Mouse (Mus musculus) embryonic facial prominence, embryonic 14.5 days (tissue): ENCODE data around the gene Slfn9. TPM values are rescaled to one million over a fixed set of nuclear protein-coding genes. Genes with fewer than 3 reads are reported as not detected.
"Not testable (repeated sequence)": the region's sequence is repeated elsewhere in the genome, so short reads cannot be mapped to it uniquely, and the experiment has no call there.

Experiments used
- ATAC-seq: fragments of 200-750 bp; cut with Nextera tagmentation; 2 replicates; pipeline ENCODE4 v1.8.0; 2017; ENCODE audit warnings: low read depth, moderate number of reproducible peaks, moderate TSS enrichment
- DNase-seq: peaks from one replicate; pipeline ENCODE4 v3.0.0-alpha.2; 2015; ENCODE audit warnings: low spot score
- H3K27ac ChIP-seq: fragments of 300-500 bp; sonication (generic); replicated peaks from 2 replicates; pipeline ENCODE4 v1.5.1; 2014; ENCODE audit warnings: low read depth, mild to moderate bottlenecking, low read length, moderate library complexity
- H3K27me3 ChIP-seq: fragments of 300-500 bp; sonication (generic); replicated peaks from 2 replicates; pipeline ENCODE4 v1.6.1; 2014; ENCODE audit warnings: low read length; ENCODE audit not compliant: control insufficient read depth, insufficient read depth
- H3K36me3 ChIP-seq: fragments of 300-500 bp; sonication (generic); 2 replicates; pipeline ENCODE4 v1.6.1; 2014; ENCODE audit warnings: low read length, mixed read lengths; ENCODE audit not compliant: control insufficient read depth, insufficient read depth
- H3K4me1 ChIP-seq: fragments of 300-500 bp; sonication (generic); 2 replicates; pipeline ENCODE4 v1.6.1; 2014; ENCODE audit warnings: antibody characterized with exemption, low read length; ENCODE audit not compliant: control insufficient read depth, insufficient read depth
- H3K4me2 ChIP-seq: fragments of 300-500 bp; sonication (generic); 2 replicates; pipeline ENCODE4 v1.6.1; 2014; ENCODE audit warnings: low read depth, mild to moderate bottlenecking, low read length, moderate library complexity, mixed read lengths
- H3K4me3 ChIP-seq: fragments of 300-500 bp; sonication (generic); 2 replicates; pipeline ENCODE4 v1.5.1; 2014; ENCODE audit warnings: low read depth, mild to moderate bottlenecking, low read length
- H3K9ac ChIP-seq: fragments of 300-500 bp; sonication (generic); 2 replicates; pipeline ENCODE4 v1.6.1; 2014; ENCODE audit warnings: low read depth, mild to moderate bottlenecking, low read length, moderate library complexity, mixed read lengths
- H3K9me3 ChIP-seq: fragments of 300-500 bp; sonication (generic); 2 replicates; pipeline ENCODE4 v1.6.1; 2016; ENCODE audit warnings: low read length; ENCODE audit not compliant: control insufficient read depth
- WGBS: fragments of 180-500 bp; shearing (Covaris S2); extraction: QIAGEN DNeasy Blood & Tissue Kit; methylation state at CpG from one replicate; pipeline ENCODE4 v1.1.7; 2014; 5-methylcytosine and 5-hydroxymethylcytosine counted together
- microRNA-seq: library from miRNA; unstranded; fragments of <30 nt; microRNA quantifications from one replicate; pipeline ENCODE4, GENCODE M21; 2016; ENCODE audit warnings: borderline number of aligned reads
- polyA plus RNA-seq: library from polyadenylated mRNA; unstranded; fragments of >200 nt; fragmentation: Nextera tagmentation; extraction: Ambion mirVana; gene quantifications from 2 replicates; pipeline ENCODE4 v1.2.1, GENCODE M21; 2014

Gene Slfn9
- polyA plus RNA-seq, 1 experiment from 2014 or later = 17.1 TPM

DNA sequence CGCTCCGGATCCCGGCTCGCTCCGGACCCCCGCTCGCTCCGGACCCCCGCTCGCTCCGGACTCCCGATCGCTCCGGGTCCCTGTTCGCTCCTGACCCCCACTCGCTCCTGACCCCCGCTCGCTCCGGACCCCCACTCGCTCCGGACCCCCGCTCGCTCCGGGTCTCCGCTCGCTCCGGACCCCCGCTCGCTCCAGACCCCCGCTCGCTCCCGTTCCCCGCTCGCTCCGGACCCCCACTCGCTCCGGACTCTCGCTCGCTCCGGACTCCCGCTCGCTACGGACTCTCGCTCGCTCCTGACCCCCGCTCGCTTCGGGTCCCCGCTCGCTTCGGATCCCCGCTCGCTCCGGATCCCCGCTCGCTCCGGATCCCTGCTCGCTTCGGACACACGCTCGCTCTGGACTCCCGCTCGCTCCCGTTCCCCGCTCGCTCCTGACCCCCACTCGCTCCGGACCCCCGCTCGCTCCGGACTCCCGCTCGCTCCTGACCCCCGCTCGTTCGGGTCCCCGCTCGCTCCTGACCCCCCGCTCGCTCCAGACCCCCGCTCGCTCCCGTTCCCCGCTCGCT lies 61.2 kb downstream of the Slfn9 start:
- not testable (repeated sequence) for DNase-seq, H3K4me1 ChIP-seq, H3K27ac ChIP-seq, H3K9me3 ChIP-seq, H3K36me3 ChIP-seq, ATAC-seq
- 1% methylated on average over 53 of the region's 85 CpGs for WGBS
- Histone ChIP-seq H3K9ac (peak overlapping the region; percentile 37; the same call in 1 of the 2 replicates), H3K27me3 (peaks cover 51% of the 10 kb centered on the region), H3K4me3 (peak overlapping the region; percentile 49), H3K4me2 (peak overlapping the region; percentile 92)

DNA sequence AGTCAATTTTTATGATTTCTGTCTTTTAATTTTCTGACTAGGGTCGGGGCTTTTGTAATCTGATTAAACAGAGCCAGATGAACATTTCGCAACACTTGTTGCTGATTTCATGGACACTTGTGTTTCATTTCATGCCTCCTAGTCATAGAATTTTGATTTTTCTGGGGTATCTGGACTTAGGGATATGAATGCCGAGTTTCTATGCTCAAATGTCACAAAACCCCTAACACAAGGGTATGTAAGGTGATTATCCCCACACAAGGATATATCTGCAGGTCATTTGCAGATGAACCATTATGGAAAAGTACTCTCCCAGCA lies 62.0 kb downstream of the Slfn9 start:
- no peak for ATAC-seq
- no peak overlapping the region; the same call in 1 of the 2 replicates for H3K4me3 ChIP-seq
- H3K9ac ChIP-seq = no peak overlapping the region
- peaks cover 45% of the 10 kb centered on the region for H3K27me3 ChIP-seq
- H3K9me3 ChIP-seq = no peaks in the 10 kb centered on the region
- 32% methylated on average over 3 of the region's 3 CpGs for WGBS
- DNase-seq = no peak
- no peaks in the 10 kb centered on the region for H3K36me3 ChIP-seq
- H3K4me2 ChIP-seq = peak overlapping the region; percentile 92; the same call in 1 of the 2 replicates
- peaks cover 5% of the 10 kb centered on the region; the same call in 1 of the 2 replicates for H3K4me1 ChIP-seq
- no peak overlapping the region for H3K27ac ChIP-seq

DNA sequence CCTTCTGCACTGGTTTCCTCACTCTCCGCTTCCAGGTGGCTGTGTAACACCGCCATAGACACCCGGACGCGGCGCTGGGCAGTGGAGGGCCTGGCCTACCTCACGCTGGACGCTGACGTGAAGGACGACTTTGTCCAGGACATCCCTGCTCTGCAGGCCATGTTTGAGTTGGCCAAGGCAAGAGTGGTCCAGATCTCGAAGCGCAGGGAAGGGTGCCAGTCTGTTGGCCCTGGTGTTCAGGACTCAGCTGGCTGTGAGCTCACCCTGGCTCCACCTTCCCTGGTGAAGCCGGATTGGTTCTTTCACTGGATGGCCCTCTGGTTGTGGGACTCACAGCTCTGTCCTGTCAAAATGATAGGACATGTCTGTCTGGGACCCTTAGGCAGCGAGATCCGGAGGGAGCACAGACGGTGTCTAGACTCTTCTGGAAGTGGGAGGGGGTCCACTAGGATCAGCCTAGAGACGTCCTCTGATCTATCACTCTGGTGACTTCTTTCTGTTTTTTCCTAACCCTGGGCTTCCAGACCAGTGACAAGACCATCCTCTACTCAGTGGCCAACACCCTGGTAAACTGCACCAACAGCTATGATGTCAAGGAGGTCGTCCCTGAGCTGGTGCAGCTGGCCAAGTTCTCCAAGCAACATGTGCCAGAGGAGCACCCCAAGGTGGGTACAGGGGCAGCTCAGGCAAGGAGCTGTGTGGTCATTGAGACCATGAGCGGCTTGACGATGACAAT lies 62.6 kb downstream of the Slfn9 start:
- Histone ChIP-seq H3K36me3 (no peaks in the 10 kb centered on the region), H3K4me1 (peaks cover 5% of the 10 kb centered on the region; the same call in 1 of the 2 replicates), H3K9ac (no peak overlapping the region), H3K4me2 (no peak overlapping the region), H3K9me3 (no peaks in the 10 kb centered on the region), H3K27me3 (peaks cover 39% of the 10 kb centered on the region), H3K27ac (no peak overlapping the region), H3K4me3 (no peak overlapping the region)
- ATAC-seq (no peak), DNase-seq (no peak)
- 28% methylated on average over 20 of the region's 20 CpGs for WGBS

Small RNA genes lying within 50 kb of the gene (microRNA-seq; reads per million reads assigned to microRNA genes)
- not detected for gene Gm27598
- not detected for gene Mir7679

Other genes starting within 250 kb of the Slfn9 start
- gene Cct6b, start 227.5 kb downstream of the Slfn9 start, polyA plus RNA-seq = 0.33 and 0.43 TPM in 2 replicates
- 29.7 and 31.6 TPM in 2 replicates for gene Zfp830, start 227.5 kb downstream of the Slfn9 start, polyA plus RNA-seq
- 32.9 and 34.2 TPM in 2 replicates for gene Lig3, start 210.7 kb downstream of the Slfn9 start, polyA plus RNA-seq
- gene Rffl, start 120.6 kb downstream of the Slfn9 start, polyA plus RNA-seq = 9.7 and 10.2 TPM in 2 replicates
- gene Rad51d, start 101.2 kb downstream of the Slfn9 start, polyA plus RNA-seq = 14.5 and 15.0 TPM in 2 replicates
- gene Fndc8, start 99.7 kb downstream of the Slfn9 start, polyA plus RNA-seq = 0.30 and 0.47 TPM in 2 replicates
- gene Nle1, start 83.4 kb downstream of the Slfn9 start, polyA plus RNA-seq = 24.3 and 30.7 TPM in 2 replicates
- 37.1 and 44.5 TPM in 2 replicates for gene Unc45b, start 81.3 kb downstream of the Slfn9 start, polyA plus RNA-seq
- gene Slfn5, start 40.5 kb downstream of the Slfn9 start, polyA plus RNA-seq = 2.4 and 3.9 TPM in 2 replicates
- gene Slfn8, start 29.0 kb upstream of the Slfn9 start, polyA plus RNA-seq = 1.0 and 1.4 TPM in 2 replicates
- gene Slfn2, start 73.3 kb upstream of the Slfn9 start, polyA plus RNA-seq = 7.1 and 9.6 TPM in 2 replicates
- gene Slfn1, start 125.0 kb upstream of the Slfn9 start, polyA plus RNA-seq = 0.29 and 0.50 TPM in 2 replicates
- gene Slfn4, start 183.4 kb upstream of the Slfn9 start, polyA plus RNA-seq = 0.08 and 0.26 TPM in 2 replicates
- 1.7 TPM in 2 replicates for gene Slfn3, start 199.5 kb upstream of the Slfn9 start, polyA plus RNA-seq